Mouse (Mus musculus): ENCODE measurements around the gene Tmem160. TPM values are rescaled to one million over a fixed set of nuclear protein-coding genes. Genes with fewer than 3 reads are reported as not detected.

Gene Tmem160
- polyA plus RNA-seq (2014; fragmentation: Nextera tagmentation; extraction: Ambion mirVana), result 64.3 and 75.4 TPM in 2 replicates

GRCm38 (mm10) chr7:16452587-16453073 lies at the start of gene Tmem160:
Gene Tmem160, plus strand, starts transcription at chr7:16452779.
- H3K27me3 ChIP-seq (ENCODE audit: control insufficient read depth, insufficient read depth, low read length), result no peaks in the 10 kb centered on the region
- peaks cover 8% of the 10 kb centered on the region; the same call in 1 of the 2 replicates for H3K4me1 ChIP-seq (replicated peaks; ENCODE audit: control insufficient read depth, insufficient read depth, low read length)
- no peaks in the 10 kb centered on the region for H3K9me3 ChIP-seq (ENCODE audit: control insufficient read depth, low read length)
- H3K4me3 ChIP-seq (replicated peaks; ENCODE audit: low read length), result peak within 1 kb of the TSS; percentile 66
- ATAC-seq (ENCODE audit: low FRiP score) (peak; percentile 97), DNase-seq (ENCODE audit: low spot score) (peak; percentile 83)
- peaks cover 7% of the 10 kb centered on the region for H3K36me3 ChIP-seq (replicated peaks; ENCODE audit: control insufficient read depth, insufficient read depth)
- peak within 1 kb of the TSS; percentile 69 for H3K9ac ChIP-seq
- peak within 1 kb of the TSS; percentile 66 for H3K27ac ChIP-seq
- peak within 1 kb of the TSS; percentile 78 for H3K4me2 ChIP-seq (replicated peaks)
- 1% methylated on average over 30 of the region's 30 CpGs for WGBS

GRCm38 (mm10) chr7:16402968-16403948 lies 49.3 kb upstream of the Tmem160 start:
- Histone ChIP-seq H3K4me2 (replicated peaks) (peak overlapping the region; percentile 86), H3K27ac (peak overlapping the region; percentile 100), H3K9ac (peak overlapping the region; percentile 98), H3K9me3 (ENCODE audit: control insufficient read depth, low read length) (no peaks in the 10 kb centered on the region), H3K36me3 (replicated peaks; ENCODE audit: control insufficient read depth, insufficient read depth) (no peaks in the 10 kb centered on the region), H3K4me1 (replicated peaks; ENCODE audit: control insufficient read depth, insufficient read depth, low read length) (peaks cover 30% of the 10 kb centered on the region), H3K27me3 (ENCODE audit: control insufficient read depth, insufficient read depth, low read length) (no peaks in the 10 kb centered on the region), H3K4me3 (replicated peaks; ENCODE audit: low read length) (peak overlapping the region; percentile 62)
- ATAC-seq (ENCODE audit: low FRiP score) (no peak), DNase-seq (ENCODE audit: low spot score) (peak; percentile 47)
- 16% methylated on average over 21 of the region's 21 CpGs for WGBS

GRCm38 (mm10) chr7:16404315-16405072 lies 48.1 kb upstream of the Tmem160 start:
- peaks cover 30% of the 10 kb centered on the region for H3K4me1 ChIP-seq (replicated peaks; ENCODE audit: control insufficient read depth, insufficient read depth, low read length)
- 82% methylated on average over 3 of the region's 3 CpGs for WGBS
- H3K9ac ChIP-seq, result peak overlapping the region; percentile 48
- DNase-seq (ENCODE audit: low spot score), result no peak
- H3K9me3 ChIP-seq (ENCODE audit: control insufficient read depth, low read length), result no peaks in the 10 kb centered on the region
- peak overlapping the region; percentile 71 for H3K27ac ChIP-seq
- no peak overlapping the region for H3K4me3 ChIP-seq (replicated peaks; ENCODE audit: low read length)
- H3K4me2 ChIP-seq (replicated peaks), result peak overlapping the region; percentile 86
- no peaks in the 10 kb centered on the region for H3K27me3 ChIP-seq (ENCODE audit: control insufficient read depth, insufficient read depth, low read length)
- no peak for ATAC-seq (ENCODE audit: low FRiP score)
- H3K36me3 ChIP-seq (replicated peaks; ENCODE audit: control insufficient read depth, insufficient read depth), result no peaks in the 10 kb centered on the region

DNA sequence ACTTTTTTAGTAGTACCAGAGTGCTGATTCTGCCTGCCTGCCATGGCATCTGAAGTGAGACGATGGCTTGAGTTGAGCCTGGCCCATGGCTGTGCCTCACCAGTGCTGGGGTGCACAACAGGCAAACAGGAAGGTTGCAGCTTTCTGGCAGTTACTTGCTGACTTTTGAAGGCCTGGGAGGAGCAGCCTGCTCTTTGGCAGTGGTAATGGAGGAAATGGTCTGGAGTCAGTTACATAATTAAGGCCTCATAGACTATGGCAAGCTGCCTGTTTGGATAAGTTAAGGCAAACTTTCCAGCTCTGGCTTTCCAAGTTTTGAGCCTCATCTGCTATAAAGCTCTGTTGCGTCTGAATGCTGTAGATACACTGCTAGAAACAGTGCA lies 47.5 kb upstream of the Tmem160 start:
- Histone ChIP-seq H3K4me3 (replicated peaks; ENCODE audit: low read length) (no peak overlapping the region), H3K27me3 (ENCODE audit: control insufficient read depth, insufficient read depth, low read length) (no peaks in the 10 kb centered on the region), H3K9ac (peak overlapping the region; percentile 48), H3K9me3 (ENCODE audit: control insufficient read depth, low read length) (no peaks in the 10 kb centered on the region), H3K36me3 (replicated peaks; ENCODE audit: control insufficient read depth, insufficient read depth) (no peaks in the 10 kb centered on the region), H3K4me2 (replicated peaks) (peak overlapping the region; percentile 86), H3K27ac (peak overlapping the region; percentile 71), H3K4me1 (replicated peaks; ENCODE audit: control insufficient read depth, insufficient read depth, low read length) (peaks cover 30% of the 10 kb centered on the region)
- 79% methylated on average over 2 of the region's 2 CpGs for WGBS
- ATAC-seq (ENCODE audit: low FRiP score) (no peak), DNase-seq (ENCODE audit: low spot score) (no peak)

- DNase-seq (ENCODE audit: low spot score) (no peak), ATAC-seq (ENCODE audit: low FRiP score) (no peak)
- peak overlapping the region; percentile 86 for H3K4me2 ChIP-seq (replicated peaks)
- H3K9ac ChIP-seq, result peak overlapping the region; percentile 48
- H3K27me3 ChIP-seq (ENCODE audit: control insufficient read depth, insufficient read depth, low read length), result no peaks in the 10 kb centered on the region
- peaks cover 30% of the 10 kb centered on the region for H3K4me1 ChIP-seq (replicated peaks; ENCODE audit: control insufficient read depth, insufficient read depth, low read length)
- H3K36me3 ChIP-seq (replicated peaks; ENCODE audit: control insufficient read depth, insufficient read depth), result no peaks in the 10 kb centered on the region
- no peaks in the 10 kb centered on the region for H3K9me3 ChIP-seq (ENCODE audit: control insufficient read depth, low read length)
- 66% methylated on average over 11 of the region's 11 CpGs for WGBS
- peak overlapping the region; percentile 71 for H3K27ac ChIP-seq
- H3K4me3 ChIP-seq (replicated peaks; ENCODE audit: low read length), result no peak overlapping the region
Measured at GRCm38 (mm10) chr7:16405516-16406351, 46.8 kb upstream of the Tmem160 start.

GRCm38 (mm10) chr7:16406978-16407377 lies 45.6 kb upstream of the Tmem160 start:
- Histone ChIP-seq H3K27me3 (ENCODE audit: control insufficient read depth, insufficient read depth, low read length) (no peaks in the 10 kb centered on the region), H3K4me3 (replicated peaks; ENCODE audit: low read length) (no peak overlapping the region), H3K4me2 (replicated peaks) (no peak overlapping the region), H3K4me1 (replicated peaks; ENCODE audit: control insufficient read depth, insufficient read depth, low read length) (peaks cover 30% of the 10 kb centered on the region), H3K27ac (no peak overlapping the region), H3K9ac (no peak overlapping the region), H3K36me3 (replicated peaks; ENCODE audit: control insufficient read depth, insufficient read depth) (no peaks in the 10 kb centered on the region), H3K9me3 (ENCODE audit: control insufficient read depth, low read length) (no peaks in the 10 kb centered on the region)
- ATAC-seq (ENCODE audit: low FRiP score), result no peak
- WGBS, result 93% methylated on average over 3 of the region's 3 CpGs
- DNase-seq (ENCODE audit: low spot score), result no peak

DNA sequence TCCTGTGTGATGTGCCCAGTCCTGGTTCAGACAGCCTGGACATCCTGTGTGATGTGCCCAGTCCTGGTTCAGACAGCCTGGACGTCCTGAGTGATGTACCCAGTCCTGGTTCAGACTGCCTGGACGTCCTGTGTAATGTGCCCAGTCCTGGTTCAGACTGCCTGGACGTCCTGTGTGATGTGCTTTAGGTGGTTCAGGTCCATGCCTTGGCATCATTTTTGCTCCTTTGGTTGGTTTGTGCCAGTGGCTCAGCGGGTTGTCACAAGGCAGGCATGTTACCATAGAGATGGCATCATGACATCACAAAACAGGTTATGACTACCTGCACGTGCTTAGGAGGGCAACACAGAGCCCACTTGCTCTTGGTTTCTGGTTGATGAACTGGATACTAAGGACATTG lies 41.5 kb upstream of the Tmem160 start:
- no peaks in the 10 kb centered on the region for H3K27me3 ChIP-seq (ENCODE audit: control insufficient read depth, insufficient read depth, low read length)
- no peak overlapping the region for H3K4me2 ChIP-seq (replicated peaks)
- H3K4me3 ChIP-seq (replicated peaks; ENCODE audit: low read length), result no peak overlapping the region
- no peak for DNase-seq (ENCODE audit: low spot score)
- H3K4me1 ChIP-seq (replicated peaks; ENCODE audit: control insufficient read depth, insufficient read depth, low read length), result peaks cover 11% of the 10 kb centered on the region
- WGBS, result 96% methylated on average over 5 of the region's 5 CpGs
- peaks cover under 1% of the 10 kb centered on the region; the same call in 1 of the 2 replicates for H3K36me3 ChIP-seq (replicated peaks; ENCODE audit: control insufficient read depth, insufficient read depth)
- H3K27ac ChIP-seq, result no peak overlapping the region
- no peaks in the 10 kb centered on the region for H3K9me3 ChIP-seq (ENCODE audit: control insufficient read depth, low read length)
- no peak for ATAC-seq (ENCODE audit: low FRiP score)
- no peak overlapping the region for H3K9ac ChIP-seq

DNA sequence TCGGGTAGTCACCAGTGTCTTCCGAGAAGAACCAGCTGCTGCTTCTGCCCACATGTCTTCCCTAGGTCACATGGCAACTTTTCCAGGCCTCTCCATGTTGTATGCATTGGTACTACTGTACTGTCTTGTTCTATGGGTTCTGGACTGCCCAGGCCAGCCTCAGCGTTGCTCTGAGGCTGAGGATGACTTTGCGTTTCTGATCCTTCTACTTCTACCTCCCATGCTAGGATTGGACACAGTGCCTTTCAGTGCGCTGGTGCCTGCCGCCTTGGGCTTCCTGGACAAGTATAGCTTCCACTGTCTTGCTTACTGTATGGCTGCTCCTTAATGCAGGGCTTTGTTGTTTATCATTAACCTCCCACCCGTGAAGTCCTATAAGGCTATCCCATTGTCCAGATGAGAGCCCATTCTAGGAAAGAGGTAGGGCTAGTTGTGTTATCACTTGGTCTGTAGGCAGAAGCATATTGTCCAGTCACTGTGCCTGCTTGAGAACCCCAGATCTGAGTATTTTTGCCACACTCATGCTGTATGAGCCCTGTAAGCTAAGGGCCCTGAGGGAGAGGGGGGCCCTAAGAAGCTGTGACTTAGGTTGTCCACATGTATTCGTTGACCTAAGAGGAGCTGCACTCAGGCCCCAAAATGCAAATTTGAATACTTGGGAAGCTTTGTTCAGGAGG lies 40.2 kb upstream of the Tmem160 start:
- H3K9ac ChIP-seq, result no peak overlapping the region
- DNase-seq (ENCODE audit: low spot score), result no peak
- no peak overlapping the region for H3K4me2 ChIP-seq (replicated peaks)
- whole genome bisulfite sequencing, result 87% methylated on average over 8 of the region's 8 CpGs
- no peaks in the 10 kb centered on the region for H3K9me3 ChIP-seq (ENCODE audit: control insufficient read depth, low read length)
- H3K27me3 ChIP-seq (ENCODE audit: control insufficient read depth, insufficient read depth, low read length), result no peaks in the 10 kb centered on the region
- no peak; the same call in 1 of the 2 replicates for ATAC-seq (ENCODE audit: low FRiP score)
- H3K36me3 ChIP-seq (replicated peaks; ENCODE audit: control insufficient read depth, insufficient read depth), result peaks cover 13% of the 10 kb centered on the region
- no peak overlapping the region for H3K27ac ChIP-seq
- no peak overlapping the region for H3K4me3 ChIP-seq (replicated peaks; ENCODE audit: low read length)
- 0 out of 2 replicates have a peak, but pooled peaks cover 8% of the 10 kb centered on the region for H3K4me1 ChIP-seq (replicated peaks; ENCODE audit: control insufficient read depth, insufficient read depth, low read length)
